Mouse (Mus musculus): ENCODE results near the gene Slc5a4a.

DNA sequence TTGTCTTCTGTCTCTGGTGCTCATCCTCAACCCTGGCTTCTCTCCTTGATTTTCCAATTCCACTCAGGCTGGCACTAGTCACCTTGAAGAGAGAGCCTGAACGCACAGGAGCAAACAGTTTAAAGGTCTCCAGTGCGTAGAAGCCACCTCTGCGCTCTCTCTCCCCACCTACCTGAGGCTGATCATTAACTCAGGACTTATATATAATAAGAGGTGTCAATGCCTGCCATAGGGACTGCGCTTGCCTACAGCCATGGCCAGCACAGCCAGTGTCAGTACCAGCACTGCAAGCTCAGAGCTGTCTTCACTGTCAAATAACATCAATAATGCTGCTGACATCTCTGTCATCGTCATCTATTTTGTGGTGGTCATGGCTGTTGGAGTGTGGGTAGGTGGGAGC lies at the start of gene Slc5a4a:
- no peak for TF ChIP-seq CTCF (IDR thresholded peaks at IDR 0.05; ENCODE audit: low read depth)
- no peak for TF ChIP-seq EP300 (optimal IDR thresholded peaks at IDR 0.05)
